Mouse (Mus musculus): ENCODE results near the gene Srl. TPM values are rescaled to one million over a fixed set of nuclear protein-coding genes. Genes with fewer than 3 reads are reported as not detected.
A peak's percentile ranks its signal among the peaks of the same experiment; 100 is the strongest.

Srl gene
- polyA plus RNA-seq, 1 experiment = 6.9 TPM

DNA sequence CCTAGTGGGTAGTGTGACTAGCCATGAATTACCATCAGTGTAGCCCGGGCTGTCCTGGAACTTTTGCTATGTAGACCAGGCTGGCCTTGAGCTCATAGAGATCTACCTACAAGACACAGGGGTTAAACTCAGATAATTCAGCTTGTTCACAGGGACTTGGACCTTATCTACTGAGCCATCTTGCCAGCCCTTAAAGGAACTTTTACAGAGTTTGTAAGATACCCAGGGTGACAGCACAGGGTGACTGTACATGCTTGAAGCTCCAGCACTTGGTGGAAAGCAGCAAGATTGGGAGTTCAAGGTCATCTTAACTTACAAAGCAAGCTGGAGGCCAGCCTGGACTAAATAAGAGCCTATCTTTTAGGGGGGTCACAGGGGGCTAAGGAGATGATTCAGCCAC lies 13.9 kb upstream of the Srl start:
- Histone ChIP-seq H3K27ac (ENCODE audit: insufficient read depth, low read depth, low read length) (no peak overlapping the region), H3K27me3 (replicated peaks; ENCODE audit: control insufficient read depth, insufficient read depth, low read length) (no peaks in the 10 kb centered on the region), H3K4me1 (ENCODE audit: control insufficient read depth, insufficient read depth, low read length) (peaks cover 11% of the 10 kb centered on the region), H3K36me3 (ENCODE audit: control insufficient read depth, insufficient read depth, low read length) (no peaks in the 10 kb centered on the region), H3K4me3 (ENCODE audit: insufficient read depth, low read depth, low read length) (no peak overlapping the region)
- TF ChIP-seq POLR2A (IDR thresholded peaks at IDR 0.05; ENCODE audit: low read depth, low read length) = no peak
- no peak for TF ChIP-seq CTCF (conservative IDR thresholded peaks at IDR 0.05; ENCODE audit: insufficient read depth, insufficient read length, low read depth, low read length)
- 97% methylated on average over 1 of the region's 1 CpGs for WGBS
- no peak for DNase-seq

DNA sequence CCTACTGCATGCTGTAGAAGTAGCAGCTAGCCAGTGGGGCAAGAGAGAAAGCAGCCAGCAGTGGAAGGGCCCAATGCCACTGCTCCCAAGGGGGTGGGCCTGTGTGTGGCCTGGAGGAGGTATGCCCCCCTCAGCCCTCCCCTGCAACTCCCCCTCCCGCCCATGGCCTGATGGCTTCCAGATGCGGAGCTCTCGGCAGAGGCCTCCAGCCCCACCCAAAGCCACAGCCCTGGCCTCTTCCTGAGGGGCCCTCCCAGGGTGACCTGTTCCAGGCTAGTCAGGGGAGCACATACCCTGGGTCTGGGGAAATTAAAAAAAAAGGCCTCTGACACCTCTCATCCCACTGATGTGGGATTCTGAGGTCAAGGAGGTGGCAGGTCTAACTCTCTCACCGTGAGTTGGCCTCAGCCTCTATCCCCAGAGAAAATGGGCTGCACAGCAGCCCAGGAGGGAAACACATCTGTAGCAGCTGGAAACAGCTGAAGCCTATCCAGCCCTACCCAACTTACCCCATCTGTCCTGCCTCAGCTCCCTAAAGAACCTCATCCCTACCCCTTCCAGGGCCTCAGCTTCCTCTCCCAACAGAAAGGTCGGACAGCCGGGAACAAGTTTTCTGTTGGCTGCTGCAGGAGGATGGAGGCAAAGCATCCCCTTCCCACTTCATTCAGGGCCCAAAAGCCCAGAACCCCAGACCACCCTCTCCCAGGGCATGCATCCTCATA lies 11.4 kb upstream of the Srl start:
- TF ChIP-seq POLR2A (IDR thresholded peaks at IDR 0.05; ENCODE audit: low read depth, low read length) (no peak), CTCF (conservative IDR thresholded peaks at IDR 0.05; ENCODE audit: insufficient read depth, insufficient read length, low read depth, low read length) (no peak)
- Histone ChIP-seq H3K4me1 (ENCODE audit: control insufficient read depth, insufficient read depth, low read length) (peaks cover 11% of the 10 kb centered on the region), H3K27me3 (replicated peaks; ENCODE audit: control insufficient read depth, insufficient read depth, low read length) (no peaks in the 10 kb centered on the region), H3K36me3 (ENCODE audit: control insufficient read depth, insufficient read depth, low read length) (no peaks in the 10 kb centered on the region), H3K4me3 (ENCODE audit: insufficient read depth, low read depth, low read length) (no peak overlapping the region), H3K27ac (ENCODE audit: insufficient read depth, low read depth, low read length) (no peak overlapping the region)
- 71% methylated on average over 6 of the region's 6 CpGs for WGBS
- DNase-seq = no peak

DNA sequence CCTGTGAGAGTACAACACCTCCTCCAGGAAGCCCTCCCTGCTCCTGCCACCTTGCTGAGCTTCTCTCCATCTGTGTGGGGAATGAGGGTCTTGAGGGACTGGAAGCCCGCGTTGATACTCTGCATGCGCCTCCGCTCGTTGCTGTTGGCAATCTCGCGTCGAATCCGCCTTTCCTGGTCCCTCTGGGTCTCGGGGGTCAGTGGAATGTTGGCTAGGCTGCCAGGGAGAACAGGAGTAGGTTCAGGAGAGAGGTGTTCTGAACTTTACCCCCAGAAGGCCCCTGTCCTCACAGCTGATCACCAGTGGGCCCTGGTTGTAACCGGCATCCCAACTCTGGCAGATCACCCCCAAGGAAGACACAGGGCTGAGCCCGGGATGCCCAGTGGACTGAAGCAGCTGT lies 10.3 kb upstream of the Srl start:
- no peaks in the 10 kb centered on the region for H3K27me3 ChIP-seq (replicated peaks; ENCODE audit: control insufficient read depth, insufficient read depth, low read length)
- no peak overlapping the region for H3K4me3 ChIP-seq (ENCODE audit: insufficient read depth, low read depth, low read length)
- H3K27ac ChIP-seq (ENCODE audit: insufficient read depth, low read depth, low read length) = no peak overlapping the region
- DNase-seq = no peak
- WGBS = 92% methylated on average over 12 of the region's 12 CpGs
- no peaks in the 10 kb centered on the region for H3K36me3 ChIP-seq (ENCODE audit: control insufficient read depth, insufficient read depth, low read length)
- peaks cover 5% of the 10 kb centered on the region for H3K4me1 ChIP-seq (ENCODE audit: control insufficient read depth, insufficient read depth, low read length)
- no peak for TF ChIP-seq CTCF (conservative IDR thresholded peaks at IDR 0.05; ENCODE audit: insufficient read depth, insufficient read length, low read depth, low read length)
- no peak for TF ChIP-seq POLR2A (IDR thresholded peaks at IDR 0.05; ENCODE audit: low read depth, low read length)

DNA sequence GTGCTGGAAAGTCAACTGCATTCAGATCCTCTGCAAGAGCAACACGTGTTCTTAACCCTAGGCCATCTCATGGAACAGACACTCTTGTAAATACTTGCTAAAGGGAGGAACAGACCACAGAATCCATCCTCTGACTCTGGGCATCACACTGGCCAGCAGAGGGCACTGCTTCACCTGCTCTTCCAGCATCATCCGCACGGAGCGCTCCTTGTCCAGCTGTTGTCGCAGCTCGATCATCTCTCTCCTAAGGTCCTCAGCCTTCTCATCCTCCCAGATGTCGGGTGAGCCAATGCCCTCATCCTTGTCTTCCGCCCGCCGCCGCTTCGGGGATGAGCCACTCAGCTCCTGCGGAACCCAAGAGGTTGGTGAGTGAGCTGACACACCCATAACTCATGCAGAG lies 9.4 kb upstream of the Srl start:
- TF ChIP-seq CTCF (conservative IDR thresholded peaks at IDR 0.05; ENCODE audit: insufficient read depth, insufficient read length, low read depth, low read length) (peak; percentile 100; the same call in 1 of the 2 replicates), POLR2A (IDR thresholded peaks at IDR 0.05; ENCODE audit: low read depth, low read length) (no peak)
- DNase-seq = peak; percentile 80
- no peak overlapping the region for H3K27ac ChIP-seq (ENCODE audit: insufficient read depth, low read depth, low read length)
- no peaks in the 10 kb centered on the region for H3K27me3 ChIP-seq (replicated peaks; ENCODE audit: control insufficient read depth, insufficient read depth, low read length)
- no peaks in the 10 kb centered on the region for H3K36me3 ChIP-seq (ENCODE audit: control insufficient read depth, insufficient read depth, low read length)
- 17% methylated on average over 13 of the region's 13 CpGs for WGBS
- no peak overlapping the region for H3K4me3 ChIP-seq (ENCODE audit: insufficient read depth, low read depth, low read length)
- no peaks in the 10 kb centered on the region for H3K4me1 ChIP-seq (ENCODE audit: control insufficient read depth, insufficient read depth, low read length)

DNA sequence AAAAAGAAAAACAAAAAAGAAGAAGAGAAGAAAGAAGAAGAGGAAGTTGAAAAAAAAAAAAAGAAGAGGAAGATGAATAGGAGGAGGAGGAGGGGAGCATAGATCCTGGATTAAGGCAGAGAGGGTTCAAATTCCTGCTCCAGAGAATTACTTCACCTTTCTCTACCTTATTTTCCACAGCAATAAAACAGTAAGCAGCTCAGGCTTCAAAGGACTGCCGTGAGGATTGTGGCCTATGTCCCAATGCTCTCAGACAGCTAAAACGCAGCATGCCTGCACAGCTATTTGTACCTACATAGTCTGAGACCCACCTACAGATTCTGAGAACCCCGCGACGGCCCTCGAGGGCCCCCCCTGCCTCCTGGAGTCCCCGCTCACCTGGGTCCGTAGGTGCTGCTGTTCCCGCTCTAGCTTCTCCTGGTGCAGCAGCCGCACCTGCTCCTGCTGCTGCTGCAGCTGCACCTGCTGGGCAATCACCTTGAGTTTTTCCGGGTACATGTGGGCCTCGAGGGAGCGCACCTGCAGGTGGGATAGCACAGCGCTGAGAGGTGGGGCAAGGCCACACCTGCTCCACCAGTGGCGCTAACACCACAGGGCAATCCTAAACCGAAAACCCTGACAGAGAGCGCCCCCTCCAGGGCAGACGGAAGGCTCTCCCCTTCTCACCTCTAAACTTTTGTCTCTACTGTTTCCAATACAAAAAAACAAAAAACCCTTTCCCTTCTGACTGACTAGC lies 7.5 kb upstream of the Srl start:
- Histone ChIP-seq H3K4me3 (ENCODE audit: insufficient read depth, low read depth, low read length) (no peak overlapping the region), H3K4me1 (ENCODE audit: control insufficient read depth, insufficient read depth, low read length) (no peaks in the 10 kb centered on the region), H3K27ac (ENCODE audit: insufficient read depth, low read depth, low read length) (no peak overlapping the region), H3K27me3 (replicated peaks; ENCODE audit: control insufficient read depth, insufficient read depth, low read length) (no peaks in the 10 kb centered on the region), H3K36me3 (ENCODE audit: control insufficient read depth, insufficient read depth, low read length) (no peaks in the 10 kb centered on the region)
- no peak for DNase-seq
- 80% methylated on average over 18 of the region's 18 CpGs for WGBS
- TF ChIP-seq CTCF (conservative IDR thresholded peaks at IDR 0.05; ENCODE audit: insufficient read depth, insufficient read length, low read depth, low read length) (no peak; the same call in 1 of the 2 replicates), POLR2A (IDR thresholded peaks at IDR 0.05; ENCODE audit: low read depth, low read length) (no peak)

DNA sequence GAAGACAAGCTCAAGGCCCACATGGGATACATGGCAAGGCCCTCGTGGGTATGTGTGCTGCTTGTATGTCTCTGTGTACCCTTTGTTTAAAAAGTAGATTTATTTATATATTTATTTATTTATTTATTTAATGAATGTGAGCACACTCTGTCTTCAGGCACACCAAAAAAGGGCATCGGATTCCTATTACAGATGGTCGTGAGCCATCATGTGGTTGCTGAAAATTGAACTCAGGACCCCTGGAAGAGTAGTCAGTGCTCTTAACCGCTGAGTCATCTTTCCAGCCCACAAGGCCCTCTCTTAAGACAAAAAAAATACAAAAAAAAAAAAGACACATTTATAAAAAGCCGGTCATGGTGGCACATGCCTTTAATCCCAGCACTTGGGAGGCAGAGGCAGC lies 6.0 kb upstream of the Srl start:
- H3K36me3 ChIP-seq (ENCODE audit: control insufficient read depth, insufficient read depth, low read length) = no peaks in the 10 kb centered on the region
- no peak for DNase-seq
- H3K4me3 ChIP-seq (ENCODE audit: insufficient read depth, low read depth, low read length) = no peak overlapping the region

DNA sequence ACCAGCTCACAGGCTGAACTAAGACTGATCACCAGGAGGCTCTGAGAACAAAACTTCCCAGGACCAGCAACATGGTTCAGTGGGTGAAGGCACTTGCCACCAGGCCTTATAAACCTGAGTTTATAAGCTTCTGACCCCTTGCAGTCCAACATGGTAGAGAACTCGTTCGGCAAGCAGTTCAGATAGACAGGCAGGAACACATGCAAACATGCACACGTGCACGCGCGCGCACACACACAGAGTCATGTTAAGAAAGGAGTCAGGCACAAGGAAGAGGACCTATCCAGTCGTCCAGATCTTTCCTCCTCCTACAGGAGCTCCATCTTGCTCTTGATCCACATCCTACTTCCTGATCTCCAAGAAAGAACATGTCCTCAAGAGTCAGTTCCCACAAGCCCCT lies 5.2 kb upstream of the Srl start:
- Histone ChIP-seq H3K36me3 (ENCODE audit: control insufficient read depth, insufficient read depth, low read length) (no peaks in the 10 kb centered on the region), H3K4me1 (ENCODE audit: control insufficient read depth, insufficient read depth, low read length) (peaks cover 3% of the 10 kb centered on the region; the same call in 1 of the 2 replicates), H3K27ac (ENCODE audit: insufficient read depth, low read depth, low read length) (no peak overlapping the region), H3K27me3 (replicated peaks; ENCODE audit: control insufficient read depth, insufficient read depth, low read length) (no peaks in the 10 kb centered on the region), H3K4me3 (ENCODE audit: insufficient read depth, low read depth, low read length) (no peak overlapping the region)
- WGBS = 94% methylated on average over 8 of the region's 8 CpGs
- DNase-seq = no peak
- TF ChIP-seq CTCF (conservative IDR thresholded peaks at IDR 0.05; ENCODE audit: insufficient read depth, insufficient read length, low read depth, low read length) (no peak), POLR2A (IDR thresholded peaks at IDR 0.05; ENCODE audit: low read depth, low read length) (no peak)

More for the DNA sequence above, 6.0 kb upstream of the Srl start:
- H3K27me3 ChIP-seq (replicated peaks; ENCODE audit: control insufficient read depth, insufficient read depth, low read length) = no peaks in the 10 kb centered on the region
- H3K27ac ChIP-seq (ENCODE audit: insufficient read depth, low read depth, low read length) = no peak overlapping the region
- 87% methylated on average over 5 of the region's 5 CpGs for WGBS
- TF ChIP-seq CTCF (conservative IDR thresholded peaks at IDR 0.05; ENCODE audit: insufficient read depth, insufficient read length, low read depth, low read length) = no peak
- no peak for TF ChIP-seq POLR2A (IDR thresholded peaks at IDR 0.05; ENCODE audit: low read depth, low read length)
- no peaks in the 10 kb centered on the region for H3K4me1 ChIP-seq (ENCODE audit: control insufficient read depth, insufficient read depth, low read length)
